Mouse (Mus musculus) spleen, adult 12 weeks (tissue): Measurements from ENCODE around the gene Errfi1.

Source experiments
- DNase-seq: peaks from one replicate; pipeline ENCODE4 v3.0.0; 2022; ENCODE audit warnings: low spot score

The Errfi1 gene

GRCm38 (mm10) chr4:150853680-150854461 is at the start of gene Errfi1:
Errfi1 (plus strand) TSS chr4:150853919.
- no peak for DNase-seq

- DNase-seq, result no peak
Observed at GRCm38 (mm10) chr4:150804204-150804603, 49.5 kb upstream of the Errfi1 start.

- DNase-seq, result no peak
Observed at GRCm38 (mm10) chr4:150807727-150808470, 45.8 kb upstream of the Errfi1 start.

- no peak for DNase-seq
Observed at GRCm38 (mm10) chr4:150808471-150808847, 45.3 kb upstream of the Errfi1 start.

- no peak for DNase-seq
Observed at GRCm38 (mm10) chr4:150809323-150809722, 44.4 kb upstream of the Errfi1 start.

- DNase-seq, result no peak
Observed at GRCm38 (mm10) chr4:150815144-150815543, 38.6 kb upstream of the Errfi1 start.

GRCm38 (mm10) chr4:150816414-150816951 is 37.2 kb upstream of the Errfi1 start:
- DNase-seq, result no peak

GRCm38 (mm10) chr4:150819126-150819910 is 34.4 kb upstream of the Errfi1 start:
- DNase-seq, result no peak

- DNase-seq, result no peak
Observed at GRCm38 (mm10) chr4:150821381-150821780, 32.3 kb upstream of the Errfi1 start.

GRCm38 (mm10) chr4:150822624-150823023 is 31.1 kb upstream of the Errfi1 start:
- no peak for DNase-seq

GRCm38 (mm10) chr4:150823614-150824480 is 29.9 kb upstream of the Errfi1 start:
- no peak for DNase-seq

GRCm38 (mm10) chr4:150824877-150825276 is 28.8 kb upstream of the Errfi1 start:
- DNase-seq, result no peak

GRCm38 (mm10) chr4:150825531-150825930 is 28.2 kb upstream of the Errfi1 start:
- no peak for DNase-seq

GRCm38 (mm10) chr4:150831321-150831720 is 22.4 kb upstream of the Errfi1 start:
- DNase-seq, result no peak

GRCm38 (mm10) chr4:150831941-150832340 is 21.8 kb upstream of the Errfi1 start:
- DNase-seq, result no peak

- DNase-seq, result no peak
Observed at GRCm38 (mm10) chr4:150835163-150835562, 18.6 kb upstream of the Errfi1 start.

GRCm38 (mm10) chr4:150836258-150836657 is 17.5 kb upstream of the Errfi1 start:
- no peak for DNase-seq

GRCm38 (mm10) chr4:150836961-150837360 is 16.8 kb upstream of the Errfi1 start:
- no peak for DNase-seq

- no peak for DNase-seq
Observed at GRCm38 (mm10) chr4:150837458-150837857, 16.3 kb upstream of the Errfi1 start.

GRCm38 (mm10) chr4:150842045-150842444 is 11.7 kb upstream of the Errfi1 start:
- DNase-seq, result no peak

- no peak for DNase-seq
Observed at GRCm38 (mm10) chr4:150843181-150843580, 10.5 kb upstream of the Errfi1 start.
